8 mouse cellular contexts compared by ENCODE assay signal in the genomic region with DNA sequence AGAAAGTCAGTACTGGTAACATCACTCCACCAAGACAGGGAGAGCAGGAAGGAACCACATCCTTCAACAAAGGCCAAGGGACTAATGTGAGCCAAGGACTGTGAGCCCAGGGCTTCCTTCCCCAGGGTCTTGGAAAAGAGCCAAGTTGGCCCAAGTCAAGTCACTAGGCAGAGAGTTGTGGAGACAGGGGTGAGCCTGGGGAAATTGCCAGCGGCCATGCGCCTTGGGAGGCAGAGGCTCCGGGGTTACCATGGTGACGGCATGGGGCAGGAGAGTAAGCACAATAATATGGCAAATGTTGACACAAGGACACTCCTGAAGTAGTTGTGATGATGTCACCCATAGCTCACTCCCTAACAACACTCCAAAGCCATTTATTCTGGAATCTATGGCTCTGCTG. TPM values are rescaled to one million over a fixed set of nuclear protein-coding genes. Genes with fewer than 3 reads are reported as not detected.
DNase-seq lines count a peak whose midpoint lies in the region; ATAC-seq and TF ChIP-seq lines count a peak whose summit lies in the region.
"Had no signal": no experiment of that assay in that cellular context is flagged by ENCODE, and none has a peak within 500 bp of the region (broad histone marks: within the 10 kb centered on the region; RNA-seq: fewer than 3 reads in every experiment).

No protein-coding gene starts in this region.

- no peak overlapping the region for H3K27ac ChIP-seq in cerebellum, adult 2 months (ENCODE audit: insufficient read depth, low read length)
- no peak overlapping the region for H3K27ac ChIP-seq in heart, embryonic 16.5 days (ENCODE audit: low read length)
- H3K27ac ChIP-seq in midbrain, embryonic 12.5 days (replicated peaks): no peak overlapping the region

- DNase-seq in layer of hippocampus, adult 8-10 months (ENCODE audit: low spot score in 2 of 2): peak; percentile 27 to 30
- DNase-seq in layer of hippocampus, adult 18-20 months (ENCODE audit: low spot score in 2 of 2): no peak
- peak; percentile 51 to 68 for DNase-seq in cerebellum, adult 2 months
- DNase-seq in thymus, postnatal 4 days: no peak
- no peak for DNase-seq in thymus, postnatal 25 days

- H3K9me3 ChIP-seq in heart, embryonic 16.5 days (replicated peaks; ENCODE audit: control insufficient read depth, low read length): 0 out of 2 replicates have a peak, but pooled peaks cover 2% of the 10 kb centered on the region
- H3K9me3 ChIP-seq in midbrain, embryonic 12.5 days: no peaks in the 10 kb centered on the region

- no peaks in the 10 kb centered on the region for H3K4me1 ChIP-seq in cerebellum, adult 2 months (ENCODE audit: control insufficient read depth, insufficient read depth, low read length)
- no peaks in the 10 kb centered on the region for H3K4me1 ChIP-seq in heart, embryonic 16.5 days (ENCODE audit: control insufficient read depth, insufficient read depth, low read length)
- no peaks in the 10 kb centered on the region for H3K4me1 ChIP-seq in midbrain, embryonic 12.5 days

- H3K36me3 ChIP-seq in heart, embryonic 16.5 days (ENCODE audit: control insufficient read depth, insufficient read depth): no peaks in the 10 kb centered on the region
- H3K36me3 ChIP-seq in midbrain, embryonic 12.5 days: no peaks in the 10 kb centered on the region

- H3K9ac ChIP-seq in heart, embryonic 16.5 days (ENCODE audit: low read length): no peak overlapping the region
- no peak overlapping the region for H3K9ac ChIP-seq in midbrain, embryonic 12.5 days (replicated peaks)

- ATAC-seq in heart, embryonic 16.5 days (replicated peaks; ENCODE audit: extremely low read depth, insufficient read depth, low FRiP score): 0 out of 2 replicates have a peak, but pooled peaks have one; percentile 10
- peak; percentile 30; the same call in 1 of the 2 replicates for ATAC-seq in midbrain, embryonic 12.5 days (ENCODE audit: low FRiP score, low read depth)

- no peak overlapping the region for H3K4me2 ChIP-seq in heart, embryonic 16.5 days (ENCODE audit: low read depth, low read length)
- no peak overlapping the region for H3K4me2 ChIP-seq in midbrain, embryonic 12.5 days (replicated peaks)

- WGBS in cerebellum, adult 2 months: 37% methylated on average over 4 of the region's 4 CpGs
- WGBS in heart, embryonic 16.5 days: 66% methylated on average over 4 of the region's 4 CpGs
- 77% methylated on average over 4 of the region's 4 CpGs for WGBS in midbrain, embryonic 12.5 days

- no peak overlapping the region for H3K4me3 ChIP-seq in cerebellum, adult 2 months (replicated peaks; ENCODE audit: insufficient read depth, low read depth, low read length)
- no peak overlapping the region for H3K4me3 ChIP-seq in heart, embryonic 16.5 days (ENCODE audit: low read length)
- no peak overlapping the region for H3K4me3 ChIP-seq in midbrain, embryonic 12.5 days
- H3K4me3 ChIP-seq: myocyte had no signal

- TF ChIP-seq CTCF in cerebellum, adult 2 months (IDR thresholded peaks at IDR 0.05; ENCODE audit: borderline replicate concordance, insufficient read depth, low read depth, low read length): no peak

- H3K27me3 ChIP-seq in cerebellum, adult 2 months (ENCODE audit: control insufficient read depth, insufficient read depth, low read length): no peaks in the 10 kb centered on the region
- H3K27me3 ChIP-seq in heart, embryonic 16.5 days (ENCODE audit: control insufficient read depth, insufficient read depth, low read length): no peaks in the 10 kb centered on the region
- no peaks in the 10 kb centered on the region for H3K27me3 ChIP-seq in midbrain, embryonic 12.5 days

- TF ChIP-seq POLR2A in cerebellum, adult 2 months (IDR thresholded peaks at IDR 0.05; ENCODE audit: borderline replicate concordance, insufficient read depth, low read length): no peak

RNA-seq across cellular contexts. Expression of gene Astn2, which starts 21.4 kb away (rescaled TPM):
- total RNA-seq in layer of hippocampus, adult 8-10 months (2022): 10 to 100 TPM; 26.5 to 27.7 (median 27.3) TPM
- total RNA-seq in layer of hippocampus, adult 18-20 months (2021): 10 to 100 TPM; 23.6 to 24.0 TPM
- polyA plus RNA-seq in cerebellum, adult 2 months (2012; rRNA removed): 56.9 and 68.1 TPM in 2 replicates
- 0.14 and 0.47 TPM in 2 replicates for polyA plus RNA-seq in heart, embryonic 16.5 days (2015; fragmentation: Nextera tagmentation; extraction: Ambion mirVana)
- polyA plus RNA-seq in midbrain, embryonic 12.5 days (2016; fragmentation: Nextera tagmentation; extraction: Ambion mirVana): 2.3 TPM in 2 replicates
- polyA plus RNA-seq: myocyte had no signal

Comparison
In these comparisons a context has a peak if more than half of its experiments do, and no peak if none do; other contexts are left out.
1. DNase-seq: peak in layer of hippocampus, adult 8-10 months (2 of 2) and cerebellum, adult 2 months (2 of 2); none in layer of hippocampus, adult 18-20 months (0 of 2), thymus, postnatal 4 days (single experiment) and thymus, postnatal 25 days (single experiment).
2. RNA of gene Astn2, which starts 21.4 kb away (polyA plus RNA-seq): 56.9 to 68.1 TPM in cerebellum, adult 2 months; 2.3 TPM in midbrain, embryonic 12.5 days and 0.14 to 0.47 TPM in heart, embryonic 16.5 days; every median in the first group is over 10 times any median in the second.